Mouse (Mus musculus): ENCODE measurements around the gene Ccr7.

- TF ChIP-seq CTCF (IDR thresholded peaks at IDR 0.05; ENCODE audit: borderline replicate concordance, extremely low read depth, insufficient read depth, insufficient read length) = no peak
- no peak for TF ChIP-seq POLR2A (IDR thresholded peaks at IDR 0.05; ENCODE audit: borderline replicate concordance, extremely low read depth, insufficient read depth, insufficient read length, poor library complexity, severe bottlenecking)
These were observed 21.5 kb downstream of the Ccr7 start for GRCm38 (mm10) chr11:99133285-99133897.
